Mouse (Mus musculus) ES-Bruce4 (cell line): ENCODE results near the gene Trmt13. TPM values are rescaled to one million over a fixed set of nuclear protein-coding genes. Genes with fewer than 3 reads are reported as not detected.

Source experiments
- H3K27ac ChIP-seq: 2 replicates; pipeline ENCODE4 v1.5.1; 2012; ENCODE audit warnings: low read length, inconsistent platforms; ENCODE audit not compliant: insufficient read depth
- H3K27me3 ChIP-seq: 2 replicates; pipeline ENCODE4 v1.6.1; 2012; ENCODE audit warnings: mild to moderate bottlenecking, low read length, inconsistent platforms; ENCODE audit not compliant: control insufficient read depth, poor library complexity, insufficient read depth, severe bottlenecking
- H3K36me3 ChIP-seq: 2 replicates; pipeline ENCODE4 v1.6.1; 2012; ENCODE audit warnings: inconsistent platforms, mild to moderate bottlenecking, low read length, moderate library complexity; ENCODE audit not compliant: control insufficient read depth, poor library complexity, insufficient read depth, severe bottlenecking
- H3K4me1 ChIP-seq: one replicate; pipeline ENCODE4 v1.8.1; 2011; ENCODE audit warnings: low read length; ENCODE audit not compliant: control insufficient read depth, insufficient read depth
- H3K4me3 ChIP-seq: 2 replicates; pipeline ENCODE4 v1.5.1; 2011; ENCODE audit warnings: low read depth, mild to moderate bottlenecking, low read length
- H3K9ac ChIP-seq: 2 replicates; pipeline ENCODE4 v1.6.1; 2012; ENCODE audit warnings: low read depth, mild to moderate bottlenecking, inconsistent platforms; ENCODE audit not compliant: poor library complexity, severe bottlenecking
- H3K9me3 ChIP-seq: replicated peaks from 2 replicates; pipeline ENCODE4 v1.6.1; 2012; ENCODE audit warnings: mild to moderate bottlenecking, low read length, inconsistent platforms; ENCODE audit not compliant: control insufficient read depth, poor library complexity, insufficient read depth, severe bottlenecking
- CTCF ChIP-seq: IDR thresholded peaks from one replicate; pipeline ENCODE4 v1.8.1; 2011; ENCODE audit warnings: low read depth, low read length
- EP300 ChIP-seq: IDR thresholded peaks from 2 replicates; pipeline ENCODE4 v1.6.1; 2011; ENCODE audit warnings: low read depth, low read length; ENCODE audit not compliant: insufficient read depth
- POLR2A ChIP-seq: IDR thresholded peaks from one replicate; pipeline ENCODE4 v1.8.1; 2011; ENCODE audit warnings: low read length; ENCODE audit not compliant: insufficient read depth
- polyA plus RNA-seq: library from polyadenylated mRNA; stranded (reverse); fragments of >200 nt; gene quantifications from 2 replicates; pipeline ENCODE4 v1.2.4, GENCODE M21; 2011; ENCODE audit warnings: low read depth; ENCODE audit not compliant: missing spikeins, insufficient read depth, insufficient read length

Trmt13 gene
- polyA plus RNA-seq, 1 experiment = 32.3 TPM

DNA sequence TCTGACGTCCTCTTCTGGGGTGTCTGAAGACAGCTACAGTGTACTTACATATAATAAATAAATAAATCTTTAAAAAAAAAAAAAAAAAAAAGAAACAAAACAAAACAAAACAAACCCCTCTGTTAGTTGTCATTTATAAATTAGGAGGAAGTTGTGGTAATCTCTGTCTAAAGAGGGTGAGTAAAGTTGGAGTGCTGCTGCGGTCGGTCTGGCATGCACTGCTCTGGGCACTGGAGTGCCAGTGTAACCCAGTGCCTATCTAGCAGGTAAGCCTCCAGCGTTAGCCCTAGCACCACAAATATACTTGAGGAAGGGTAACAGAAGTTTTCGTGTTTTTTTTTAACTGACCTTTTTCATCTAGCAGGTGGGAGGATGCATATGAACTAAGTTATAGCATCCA, 13.4 kb downstream of the Trmt13 start:
- TF ChIP-seq CTCF (no peak), EP300 (no peak), POLR2A (no peak)

DNA sequence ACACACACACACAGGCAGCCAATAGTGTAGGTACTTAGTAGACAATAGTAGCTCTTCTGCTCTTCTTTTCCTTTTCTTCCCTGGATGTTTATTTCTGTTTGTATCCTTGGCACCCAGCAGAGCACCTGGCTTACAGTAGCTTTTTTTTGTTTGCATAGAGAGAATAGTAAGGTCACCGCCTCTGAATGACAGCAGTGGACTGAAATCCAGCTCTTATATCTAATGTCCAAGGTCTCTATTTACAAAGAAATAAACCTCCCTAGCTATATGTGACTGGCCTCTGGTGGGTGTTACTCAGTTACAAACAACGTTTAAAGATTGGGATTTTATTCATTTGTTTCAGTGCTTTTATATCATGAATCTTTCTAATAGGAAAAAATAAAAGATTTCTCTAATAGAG, 14.7 kb downstream of the Trmt13 start:
- Histone ChIP-seq H3K27me3 (no peaks in the 10 kb centered on the region), H3K4me3 (no peak overlapping the region), H3K27ac (no peak overlapping the region), H3K9ac (no peak overlapping the region), H3K4me1 (no peaks in the 10 kb centered on the region), H3K9me3 (no peaks in the 10 kb centered on the region), H3K36me3 (no peaks in the 10 kb centered on the region)
- TF ChIP-seq POLR2A (no peak), EP300 (no peak), CTCF (no peak)

More for the DNA sequence above, 13.4 kb downstream of the Trmt13 start:
- H3K9ac ChIP-seq = no peak overlapping the region
- no peaks in the 10 kb centered on the region; the same call in 1 of the 2 replicates for H3K36me3 ChIP-seq
- H3K4me1 ChIP-seq = no peaks in the 10 kb centered on the region
- H3K9me3 ChIP-seq = no peaks in the 10 kb centered on the region
- no peaks in the 10 kb centered on the region for H3K27me3 ChIP-seq
- H3K27ac ChIP-seq = no peak overlapping the region
- H3K4me3 ChIP-seq = no peak overlapping the region

DNA sequence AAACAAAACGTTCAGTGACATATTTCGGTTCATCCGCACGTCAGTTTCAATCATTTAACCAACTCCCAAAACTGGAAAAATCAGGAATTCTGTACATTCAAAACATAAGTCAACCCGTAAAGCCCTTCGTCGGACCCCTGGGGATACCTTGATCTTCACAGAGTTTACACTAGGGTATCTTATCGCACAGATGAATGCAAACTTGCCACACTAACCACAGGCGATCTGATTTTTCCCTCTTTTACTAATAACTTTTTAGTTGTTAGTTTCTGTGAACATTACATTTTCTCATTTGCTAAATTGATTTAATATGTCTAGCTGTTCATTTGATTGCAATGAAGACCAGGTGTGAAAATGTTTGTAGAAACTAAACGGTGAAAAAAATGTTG, 18.8 kb downstream of the Trmt13 start:
- Histone ChIP-seq H3K27me3 (no peaks in the 10 kb centered on the region), H3K9me3 (no peaks in the 10 kb centered on the region), H3K4me1 (no peaks in the 10 kb centered on the region), H3K27ac (no peak overlapping the region), H3K36me3 (peaks cover 8% of the 10 kb centered on the region), H3K4me3 (peak overlapping the region; percentile 84), H3K9ac (peak overlapping the region; percentile 83)
- TF ChIP-seq CTCF (no peak), EP300 (no peak), POLR2A (no peak)

DNA sequence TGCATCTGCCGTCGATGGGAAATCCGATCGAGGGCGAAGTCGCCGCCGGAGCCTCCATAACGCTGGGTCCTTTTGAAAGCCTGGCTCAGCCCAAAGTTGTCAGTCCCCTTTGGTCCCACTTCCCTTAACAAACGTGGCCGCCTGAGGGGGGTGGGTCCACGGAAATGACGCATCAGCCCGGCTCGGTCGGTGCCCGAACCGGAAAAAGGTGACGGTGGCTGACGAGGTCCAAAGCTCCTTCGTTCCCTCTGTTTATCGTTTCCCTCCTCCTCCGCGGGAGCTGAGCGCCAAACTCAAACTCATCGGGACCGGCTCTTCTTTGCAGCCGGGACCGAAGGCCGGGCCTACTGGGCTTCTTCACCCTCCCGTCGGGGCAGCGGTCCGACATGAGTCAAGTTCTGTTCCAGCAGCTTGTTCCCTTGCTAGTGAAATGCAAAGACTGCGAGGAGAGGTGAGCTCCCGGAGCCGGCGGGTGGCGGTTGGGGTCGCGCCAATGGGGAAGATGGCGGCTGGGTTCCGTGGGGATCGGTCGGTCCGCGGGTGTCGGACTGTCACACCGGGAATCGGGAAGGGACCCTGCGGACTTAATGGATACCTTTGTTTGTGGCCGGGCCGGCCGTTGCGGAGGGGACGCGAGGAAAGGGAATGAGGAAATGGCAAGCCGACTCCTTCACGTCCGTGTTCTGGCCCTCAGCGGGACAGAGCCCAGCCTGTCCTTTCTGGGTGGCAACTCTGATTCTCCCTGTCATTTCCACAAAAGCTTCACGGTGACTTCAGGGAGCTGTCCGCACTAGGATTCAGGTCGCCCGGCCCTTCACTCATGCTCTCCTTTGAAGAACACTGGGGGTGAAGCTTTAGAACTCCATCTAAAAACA, 19.4 kb downstream of the Trmt13 start, which contains the start of gene Sass6:
Gene Sass6 (plus strand): TSS at position 255 of the 875 bp plus-strand sequence.
- no peak for TF ChIP-seq POLR2A
- no peak for TF ChIP-seq CTCF
- no peak for TF ChIP-seq EP300
- Histone ChIP-seq H3K27me3 (no peaks in the 10 kb centered on the region), H3K9ac (peak within 1 kb of the TSS; percentile 83), H3K4me1 (no peaks in the 10 kb centered on the region), H3K36me3 (peaks cover 11% of the 10 kb centered on the region), H3K9me3 (no peaks in the 10 kb centered on the region), H3K4me3 (peak within 1 kb of the TSS; percentile 84), H3K27ac (0 out of 2 replicates have a peak within 1 kb of the TSS, but pooled peaks have one; percentile 12)

DNA sequence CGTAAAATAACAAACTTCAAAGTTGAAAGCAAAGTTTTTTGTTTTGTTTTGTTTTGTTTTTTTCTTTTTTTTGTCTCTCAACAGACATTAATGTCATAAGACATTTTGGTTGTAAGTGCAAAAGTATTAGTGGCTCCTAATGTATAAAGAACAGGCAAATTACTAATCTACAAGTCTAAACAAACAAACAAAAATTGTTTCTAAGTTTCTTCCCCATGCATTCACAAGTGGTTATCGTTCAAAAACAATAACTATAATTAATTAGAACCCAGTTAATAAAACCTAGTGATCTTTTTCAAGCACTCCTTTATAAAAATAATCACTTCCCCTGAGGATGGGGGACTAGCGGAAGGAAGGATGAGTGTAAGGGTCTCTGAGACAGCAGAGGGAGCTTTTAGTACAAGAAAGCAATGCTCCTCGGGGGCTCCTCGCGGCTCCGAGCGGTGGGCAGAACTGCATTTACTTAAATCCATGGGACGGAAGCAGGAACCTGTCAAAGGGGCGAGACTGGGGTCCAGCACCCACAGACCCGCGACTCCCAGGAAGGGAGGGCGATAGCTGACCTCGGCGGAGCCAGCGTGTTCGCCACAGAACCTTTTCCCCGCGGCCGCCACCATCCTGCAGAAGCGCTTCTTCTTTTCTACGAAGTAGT, 20.2 kb downstream of the Trmt13 start:
- Histone ChIP-seq H3K27me3 (no peaks in the 10 kb centered on the region), H3K4me3 (peak overlapping the region; percentile 84), H3K9me3 (no peaks in the 10 kb centered on the region), H3K27ac (no peak overlapping the region), H3K4me1 (no peaks in the 10 kb centered on the region), H3K9ac (peak overlapping the region; percentile 83), H3K36me3 (peaks cover 14% of the 10 kb centered on the region)
- TF ChIP-seq POLR2A (no peak), CTCF (no peak), EP300 (no peak)

DNA sequence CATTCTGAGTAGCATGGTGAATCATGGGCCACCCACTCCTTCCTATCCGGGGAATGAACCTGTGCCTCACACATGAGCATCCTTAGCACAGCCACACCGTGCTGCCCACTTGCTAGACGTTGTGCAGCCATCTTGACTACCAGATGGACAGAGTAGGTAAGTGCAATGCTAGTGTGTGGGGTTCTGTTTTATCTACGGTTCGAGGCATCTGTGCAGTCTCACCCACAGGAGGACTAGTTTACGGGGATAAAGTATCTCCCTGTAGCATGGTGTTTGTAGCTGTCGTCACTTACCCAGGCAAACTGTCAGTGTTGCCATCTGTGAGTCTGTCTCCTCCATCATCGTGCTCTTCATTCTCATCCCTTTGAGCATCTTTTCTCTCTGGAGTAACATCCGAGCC, 32.2 kb downstream of the Trmt13 start:
- no peaks in the 10 kb centered on the region for H3K9me3 ChIP-seq
- H3K27ac ChIP-seq = no peak overlapping the region
- H3K4me1 ChIP-seq = no peaks in the 10 kb centered on the region
- TF ChIP-seq CTCF (no peak), POLR2A (no peak), EP300 (no peak)
- H3K4me3 ChIP-seq = no peak overlapping the region
- H3K36me3 ChIP-seq = peaks cover 35% of the 10 kb centered on the region
- no peak overlapping the region for H3K9ac ChIP-seq
- no peaks in the 10 kb centered on the region for H3K27me3 ChIP-seq
